Mouse (Mus musculus) embryonic fibroblast, embryonic 13.5 days (primary cell): ENCODE measurements around the gene Unc13c.

ENCODE experiments used
- CTCF ChIP-seq: IDR thresholded peaks from 2 replicates; pipeline ENCODE4 v1.5.1; 2011; ENCODE audit warnings: mild to moderate bottlenecking, control low read depth, low read length, moderate library complexity, borderline replicate concordance; ENCODE audit not compliant: insufficient read depth
- POLR2A ChIP-seq: IDR thresholded peaks from 2 replicates; pipeline ENCODE4 v1.6.1; 2011; ENCODE audit warnings: low read depth, mild to moderate bottlenecking, control low read depth, low read length, moderate library complexity

DNA sequence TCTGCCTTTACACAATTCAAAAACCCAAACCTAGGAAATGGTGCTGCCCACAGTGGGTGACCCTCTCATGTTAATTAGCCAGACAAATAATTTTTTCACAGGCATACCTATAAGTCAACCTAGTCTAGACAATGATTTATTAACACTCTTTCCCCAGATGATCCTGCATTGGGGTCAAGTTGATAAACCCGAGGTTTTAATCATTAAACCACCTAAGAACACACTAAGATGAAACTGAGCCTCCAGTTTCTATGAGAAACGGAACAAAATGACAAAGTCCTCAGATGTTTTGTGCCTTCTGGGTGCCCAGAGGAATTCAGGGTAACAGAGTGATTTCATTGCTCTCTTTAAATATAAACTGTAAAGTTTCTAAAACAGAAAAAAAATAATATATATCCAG, 18.5 kb upstream of the Unc13c start:
- no peak for TF ChIP-seq POLR2A
- no peak for TF ChIP-seq CTCF
